Mouse (Mus musculus) liver, adult 2 months (tissue): Measurements from ENCODE around the gene Ldb3. TPM values are rescaled to one million over a fixed set of nuclear protein-coding genes. Genes with fewer than 3 reads are reported as not detected.
A peak's percentile ranks its signal among the peaks of the same experiment; 100 is the strongest.

ENCODE experiments used
- DNase-seq: peaks from one replicate; pipeline ENCODE4 v3.0.0-alpha.2; 2011; ENCODE audit warnings: low read depth, low spot score; ENCODE audit errors: extremely low read depth
- H3K27ac ChIP-seq: fragments of 200-500 bp; replicated peaks from 2 replicates; pipeline ENCODE4 v1.5.1; 2012; ENCODE audit warnings: low read depth, mild to moderate bottlenecking, control low read depth, inconsistent platforms, low read length; ENCODE audit not compliant: insufficient read depth
- H3K27me3 ChIP-seq: fragments of 200-500 bp; 2 replicates; pipeline ENCODE4 v1.6.1; 2012; ENCODE audit warnings: mild to moderate bottlenecking, moderate library complexity, low read length, inconsistent platforms; ENCODE audit not compliant: control insufficient read depth, insufficient read depth
- H3K36me3 ChIP-seq: fragments of 200-500 bp; 2 replicates; pipeline ENCODE4 v1.6.1; 2012; ENCODE audit warnings: low read length, inconsistent platforms; ENCODE audit not compliant: control insufficient read depth, insufficient read depth
- H3K4me1 ChIP-seq: fragments of 200-500 bp; 2 replicates; pipeline ENCODE4 v1.6.1; 2011; ENCODE audit warnings: low read length; ENCODE audit not compliant: control insufficient read depth, insufficient read depth
- H3K4me3 ChIP-seq: fragments of 200-500 bp; 2 replicates; pipeline ENCODE4 v1.5.1; 2011; ENCODE audit warnings: low read depth, mild to moderate bottlenecking, control low read depth, low read length, moderate library complexity; ENCODE audit not compliant: insufficient read depth
- H3K79me2 ChIP-seq: fragments of 200-500 bp; 2 replicates; pipeline ENCODE4 v1.6.1; 2012; ENCODE audit warnings: inconsistent platforms, mild to moderate bottlenecking, low read length, moderate library complexity; ENCODE audit not compliant: control insufficient read depth, insufficient read depth
- H3K9ac ChIP-seq: fragments of 200-500 bp; 2 replicates; pipeline ENCODE4 v1.6.1; 2012; ENCODE audit warnings: low read depth, mild to moderate bottlenecking, control low read depth, inconsistent platforms, low read length
- CTCF ChIP-seq: fragments of 200-500 bp; IDR thresholded peaks from 2 replicates; pipeline ENCODE4 v1.5.1; 2011; ENCODE audit warnings: low read depth, low read length, control low read depth
- POLR2A ChIP-seq: fragments of 200-500 bp; IDR thresholded peaks from 2 replicates; pipeline ENCODE4 v1.6.1; 2011; ENCODE audit warnings: low read length, control low read depth; ENCODE audit not compliant: insufficient read depth; ENCODE audit errors: extremely low read depth
- WGBS: fragments of 180-500 bp; shearing (Covaris S2); methylation state at CpG from one replicate; pipeline ENCODE4 v1.1.7; 2018; 5-methylcytosine and 5-hydroxymethylcytosine counted together
- polyA plus RNA-seq: library from polyadenylated mRNA; depleted of rRNA; stranded (reverse); fragments of >200 nt; gene quantifications from 2 replicates; pipeline ENCODE4 v1.2.3, GENCODE M21; 2012; rRNA removed
- total RNA-seq: library from RNA; depleted of rRNA; stranded (reverse); fragments of >200 nt; gene quantifications from 2 replicates; pipeline ENCODE4 v1.2.3, GENCODE M21; 2014; rRNA removed

Ldb3 gene
- total RNA-seq (0.18 TPM in 1 of 2 replicates, not detected in the other), polyA plus RNA-seq (0.06 TPM in 2 replicates)

GRCm38 (mm10) chr14:34588498-34588897, at the start of gene Ldb3:
Gene Ldb3 (minus strand): TSS chr14:34588682.
- WGBS, result 84% methylated on average over 8 of the region's 8 CpGs

GRCm38 (mm10) chr14:34635721-34636120, 47.2 kb upstream of the Ldb3 start:
- Histone ChIP-seq H3K9ac (no peak overlapping the region), H3K27ac (peak overlapping the region; percentile 93), H3K79me2 (no peaks in the 10 kb centered on the region), H3K36me3 (no peaks in the 10 kb centered on the region), H3K4me3 (no peak overlapping the region), H3K4me1 (peaks cover 9% of the 10 kb centered on the region), H3K27me3 (no peaks in the 10 kb centered on the region)
- peak; percentile 98 for DNase-seq
- no peak for TF ChIP-seq POLR2A
- TF ChIP-seq CTCF, result no peak
- WGBS, result 28% methylated on average over 6 of the region's 6 CpGs

More at GRCm38 (mm10) chr14:34588498-34588897, at the start of gene Ldb3:
- TF ChIP-seq POLR2A (no peak), CTCF (no peak)
- Histone ChIP-seq H3K9ac (peak within 1 kb of the TSS; percentile 26; the same call in 1 of the 2 replicates), H3K79me2 (no peaks in the 10 kb centered on the region), H3K4me1 (peaks cover 23% of the 10 kb centered on the region), H3K27me3 (no peaks in the 10 kb centered on the region), H3K27ac (peak within 1 kb of the TSS; percentile 52), H3K36me3 (no peaks in the 10 kb centered on the region), H3K4me3 (no peak within 1 kb of the TSS)
- no peak for DNase-seq

- Histone ChIP-seq H3K4me1 (peaks cover 9% of the 10 kb centered on the region), H3K27ac (peak overlapping the region; percentile 93), H3K79me2 (no peaks in the 10 kb centered on the region), H3K9ac (peak overlapping the region; percentile 55), H3K27me3 (no peaks in the 10 kb centered on the region), H3K36me3 (no peaks in the 10 kb centered on the region), H3K4me3 (no peak overlapping the region)
- DNase-seq, result peak; percentile 93
- WGBS, result 21% methylated on average over 7 of the region's 7 CpGs
- TF ChIP-seq POLR2A (no peak), CTCF (no peak)
Measured at GRCm38 (mm10) chr14:34635192-34635591, 46.7 kb upstream of the Ldb3 start.

GRCm38 (mm10) chr14:34632722-34633448, 44.4 kb upstream of the Ldb3 start:
- Histone ChIP-seq H3K79me2 (no peaks in the 10 kb centered on the region), H3K27me3 (no peaks in the 10 kb centered on the region), H3K9ac (no peak overlapping the region), H3K27ac (no peak overlapping the region), H3K4me3 (no peak overlapping the region), H3K36me3 (no peaks in the 10 kb centered on the region), H3K4me1 (peaks cover 12% of the 10 kb centered on the region)
- TF ChIP-seq POLR2A (no peak), CTCF (no peak)
- DNase-seq, result peak; percentile 30
- 72% methylated on average over 10 of the region's 10 CpGs for WGBS

- 59% methylated on average over 7 of the region's 7 CpGs for WGBS
- Histone ChIP-seq H3K4me1 (peaks cover 3% of the 10 kb centered on the region; the same call in 1 of the 2 replicates), H3K79me2 (no peaks in the 10 kb centered on the region), H3K9ac (no peak overlapping the region), H3K27ac (no peak overlapping the region), H3K4me3 (no peak overlapping the region), H3K27me3 (no peaks in the 10 kb centered on the region), H3K36me3 (no peaks in the 10 kb centered on the region)
- TF ChIP-seq CTCF (no peak), POLR2A (no peak)
- DNase-seq, result peak; percentile 77
Measured at GRCm38 (mm10) chr14:34626824-34627223, 38.3 kb upstream of the Ldb3 start.

- 67% methylated on average over 16 of the region's 16 CpGs for WGBS
- Histone ChIP-seq H3K36me3 (no peaks in the 10 kb centered on the region), H3K4me3 (no peak overlapping the region), H3K4me1 (peaks cover 8% of the 10 kb centered on the region), H3K27me3 (no peaks in the 10 kb centered on the region), H3K79me2 (no peaks in the 10 kb centered on the region), H3K27ac (no peak overlapping the region), H3K9ac (no peak overlapping the region)
- no peak for DNase-seq
- TF ChIP-seq CTCF (no peak), POLR2A (no peak)
Measured at GRCm38 (mm10) chr14:34623531-34624210, 35.2 kb upstream of the Ldb3 start.
